Mouse (Mus musculus): ENCODE data around the gene Sept5.

Gene Sept5

GRCm38 (mm10) chr16:18608226-18608625, 21.5 kb downstream of the Sept5 start:
- no peak for DNase-seq

- DNase-seq, result no peak
Measured at GRCm38 (mm10) chr16:18605705-18606104, 24.0 kb downstream of the Sept5 start.

GRCm38 (mm10) chr16:18604267-18604701, 25.5 kb downstream of the Sept5 start:
- DNase-seq, result no peak

GRCm38 (mm10) chr16:18601447-18601846, 28.3 kb downstream of the Sept5 start:
- no peak for DNase-seq

GRCm38 (mm10) chr16:18598006-18598405, 31.7 kb downstream of the Sept5 start:
- DNase-seq, result no peak

- no peak for DNase-seq
Measured at GRCm38 (mm10) chr16:18596255-18596654, 33.5 kb downstream of the Sept5 start.

- no peak for DNase-seq
Measured at GRCm38 (mm10) chr16:18593930-18594329, 35.8 kb downstream of the Sept5 start.

GRCm38 (mm10) chr16:18591047-18592018, 38.4 kb downstream of the Sept5 start:
- no peak for DNase-seq

GRCm38 (mm10) chr16:18589804-18590790, 39.7 kb downstream of the Sept5 start, which contains the start of gene Tbx1:
Tbx1 (minus strand) TSS chr16:18590671.
- no peak for DNase-seq

GRCm38 (mm10) chr16:18589080-18589621, 40.6 kb downstream of the Sept5 start:
- DNase-seq, result no peak

- no peak for DNase-seq
Measured at GRCm38 (mm10) chr16:18588738-18589055, 41.1 kb downstream of the Sept5 start.

GRCm38 (mm10) chr16:18587847-18588737, 41.7 kb downstream of the Sept5 start:
- no peak for DNase-seq

- DNase-seq, result no peak
Measured at GRCm38 (mm10) chr16:18586906-18587546, 42.7 kb downstream of the Sept5 start.

- DNase-seq, result no peak
Measured at GRCm38 (mm10) chr16:18586076-18586905, 43.5 kb downstream of the Sept5 start.

- no peak for DNase-seq
Measured at GRCm38 (mm10) chr16:18585676-18586075, 44.1 kb downstream of the Sept5 start.

GRCm38 (mm10) chr16:18584901-18585510, 44.7 kb downstream of the Sept5 start:
- no peak for DNase-seq

GRCm38 (mm10) chr16:18583673-18584357, 45.9 kb downstream of the Sept5 start:
- DNase-seq, result no peak

- DNase-seq, result no peak
Measured at GRCm38 (mm10) chr16:18583169-18583568, 46.6 kb downstream of the Sept5 start.

GRCm38 (mm10) chr16:18582426-18583148, 47.2 kb downstream of the Sept5 start:
- no peak for DNase-seq
